Mouse (Mus musculus): ENCODE data around the gene Vmn2r8. TPM values are rescaled to one million over a fixed set of nuclear protein-coding genes. Genes with fewer than 3 reads are reported as not detected.
"Not testable (repeated sequence)": the region's sequence is repeated elsewhere in the genome, so short reads cannot be mapped to it uniquely, and the experiment has no call there.

The Vmn2r8 gene
- not detected for total RNA-seq (2021)

GRCm38 (mm10) chr5:108808750-108809149, at the start of gene Vmn2r8:
Gene Vmn2r8 (minus strand): TSS chr5:108808850.
- intact Hi-C loops (cut with DNase I); DNase-seq: not testable (repeated sequence)

DNA sequence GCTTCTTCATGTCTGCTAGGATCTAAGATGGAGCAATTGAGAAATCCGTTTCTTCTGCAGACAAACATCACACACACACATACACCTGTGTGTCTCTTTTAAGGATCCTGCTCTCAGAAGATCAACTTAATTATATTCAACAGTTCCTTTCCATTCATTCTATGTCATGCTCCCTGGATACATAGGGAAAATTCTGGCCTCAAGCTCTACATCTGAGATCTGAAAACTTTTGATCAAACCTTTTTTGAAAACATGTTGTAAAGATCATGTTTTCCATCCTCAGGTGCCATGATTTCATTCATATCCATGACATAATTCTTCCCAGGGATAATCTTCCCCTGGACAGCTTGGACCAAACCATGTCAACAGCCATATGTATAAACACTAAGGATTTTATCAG, 43.9 kb upstream of the Vmn2r8 start, which contains the start of gene Vmn2r9:
Gene Vmn2r9, minus strand, starts transcription at position 101 of the 400 bp plus-strand sequence.
- intact Hi-C loops (cut with DNase I); DNase-seq: not testable (repeated sequence)

DNA sequence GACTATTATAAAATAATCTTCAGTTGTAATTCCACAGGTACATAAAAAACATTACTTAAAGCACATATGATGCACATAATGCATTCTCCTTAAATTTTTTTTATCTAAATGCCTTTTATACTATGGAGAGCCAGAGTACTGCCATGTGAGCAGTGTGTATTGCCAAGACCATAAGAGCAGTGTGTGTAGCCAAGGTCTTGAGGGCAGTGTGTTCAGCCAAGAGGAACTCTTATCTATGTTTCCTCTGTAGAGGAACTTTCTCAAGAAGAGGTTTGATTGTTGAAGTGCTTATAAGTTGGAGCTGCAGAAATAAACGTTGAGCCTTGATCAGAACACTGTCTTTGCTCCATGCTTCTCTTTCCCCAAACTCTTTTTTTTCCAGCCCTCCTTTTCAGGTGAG, 40.8 kb upstream of the Vmn2r8 start:
- DNase-seq, result no peak
- intact Hi-C loops (cut with DNase I), result no loop called here

DNA sequence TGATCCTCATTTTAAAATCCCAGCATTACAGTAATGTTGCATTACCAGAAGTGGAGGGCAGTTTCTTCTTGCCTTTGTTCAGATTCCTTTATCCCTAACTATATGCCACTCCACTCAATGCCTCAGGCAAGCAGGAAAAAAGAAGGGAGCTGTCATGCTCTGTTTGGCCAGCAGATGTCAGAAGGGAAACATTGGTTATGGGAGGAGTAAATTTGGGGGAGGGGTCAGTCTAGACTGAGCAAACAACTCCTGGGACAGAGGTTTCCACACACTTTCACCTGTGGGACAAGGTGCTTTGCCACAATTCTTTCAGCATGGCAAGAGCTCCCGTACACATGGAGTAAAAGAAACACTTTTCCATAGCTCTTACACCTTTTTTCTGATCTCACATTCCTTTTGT, 27.5 kb upstream of the Vmn2r8 start:
- DNase-seq, result no peak
- intact Hi-C loops (cut with DNase I), result no loop called here

- intact Hi-C loops (cut with DNase I), result loop anchor here (5.0 kb wide), 1 partner anchor 129 kb away; no protein-coding TSS in a partner anchor
These were observed 14.6 kb upstream of the Vmn2r8 start for GRCm38 (mm10) chr5:108823276-108823675.

DNA sequence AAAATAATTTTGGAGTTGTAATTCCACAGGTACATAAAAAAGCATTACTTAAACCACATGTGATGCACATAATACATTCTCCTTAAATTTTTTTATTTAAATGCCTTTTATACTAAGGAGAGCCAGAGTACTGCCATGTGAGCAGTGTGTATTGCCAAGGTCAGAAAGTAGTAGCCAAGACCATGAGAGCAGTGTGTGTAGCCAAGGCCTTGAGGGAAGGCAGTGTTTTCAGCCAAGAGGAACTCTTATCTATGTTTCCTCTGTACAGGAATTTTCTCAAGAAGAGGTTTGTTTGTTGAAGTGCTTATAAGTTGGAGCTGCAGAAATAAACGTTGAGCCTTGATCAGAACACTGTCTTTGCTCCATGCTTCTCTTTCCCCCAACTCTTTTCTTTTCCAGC, 5.0 kb downstream of the Vmn2r8 start:
- intact Hi-C loops (cut with DNase I), result no loop called here
- no peak for DNase-seq

More at GRCm38 (mm10) chr5:108823276-108823675, 14.6 kb upstream of the Vmn2r8 start:
- no peak for DNase-seq

- intact Hi-C loops (cut with DNase I); DNase-seq: not testable (repeated sequence)
These were observed 13.4 kb downstream of the Vmn2r8 start, which contains the start of gene Tmed11 for GRCm38 (mm10) chr5:108795263-108795662. Gene Tmed11 (minus strand): TSS chr5:108795363.

DNA sequence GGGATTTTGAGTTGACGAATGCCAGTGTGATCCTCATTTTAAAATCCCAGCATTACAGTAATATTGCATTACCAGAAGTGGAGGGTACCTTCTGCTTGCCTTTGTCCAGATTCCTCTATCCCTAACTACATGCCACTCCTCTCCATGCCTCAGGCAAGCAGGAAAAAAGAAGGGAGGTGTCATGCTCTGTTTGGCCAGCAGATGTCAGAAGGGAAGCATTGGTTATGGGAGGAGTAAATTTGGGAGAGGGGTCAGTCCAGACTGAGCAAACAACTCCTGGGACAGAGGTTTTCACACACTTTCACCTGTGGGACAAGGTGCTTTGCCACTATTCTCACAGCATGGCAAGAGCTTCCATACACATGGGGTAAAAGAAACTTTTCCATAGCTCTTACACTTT, 18.3 kb downstream of the Vmn2r8 start:
- intact Hi-C loops (cut with DNase I); DNase-seq: not testable (repeated sequence)

- DNase-seq, result no peak
- intact Hi-C loops (cut with DNase I), result no loop called here
These were observed 33.9 kb downstream of the Vmn2r8 start, which contains the start of gene Rnf212 for GRCm38 (mm10) chr5:108774630-108775306. Gene Rnf212 (minus strand): TSS chr5:108774982.

DNA sequence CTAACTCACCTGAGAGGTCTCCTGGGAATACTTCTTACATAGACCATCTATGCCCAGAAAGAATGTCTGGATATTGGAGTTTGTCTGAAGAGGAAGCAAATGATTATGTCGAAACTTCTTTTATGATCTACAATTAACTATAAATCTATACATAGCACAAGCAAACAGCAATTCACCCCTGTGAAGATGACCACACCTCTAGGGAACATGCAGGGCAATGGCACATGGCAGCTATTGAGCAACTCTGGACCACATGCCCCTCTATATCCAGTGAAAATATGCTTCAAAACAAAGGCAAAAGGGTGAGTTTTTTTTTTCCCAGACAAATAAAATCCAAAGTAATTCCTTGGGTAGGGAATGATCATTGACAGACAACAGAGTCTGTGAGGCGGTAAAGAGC, 48.6 kb downstream of the Vmn2r8 start:
- no peak for DNase-seq
- intact Hi-C loops (cut with DNase I), result no loop called here

DNA sequence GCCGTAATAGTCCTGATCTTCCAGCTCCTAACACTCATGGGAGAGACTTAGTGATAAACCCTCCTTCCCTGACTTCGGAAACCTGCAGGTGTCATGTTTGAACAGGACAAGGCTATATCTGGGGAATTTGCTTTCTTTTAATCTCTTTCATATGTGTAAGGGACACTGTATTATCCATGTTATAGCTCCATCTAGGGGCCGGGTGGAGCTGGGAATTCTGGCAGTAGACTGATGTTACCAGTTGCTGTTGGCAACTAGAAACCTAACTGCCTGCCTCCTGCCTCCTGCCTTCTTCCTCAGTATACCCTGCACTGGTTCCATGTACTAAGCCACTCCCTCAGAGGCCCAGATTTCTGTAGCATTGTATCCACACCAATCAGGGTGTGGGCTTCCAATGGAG, 50.3 kb downstream of the Vmn2r8 start:
- intact Hi-C loops (cut with DNase I), result no loop called here
- peak in 1 of 2 experiments; percentile 3 for DNase-seq

GRCm38 (mm10) chr5:108751258-108751657, 57.4 kb downstream of the Vmn2r8 start:
- intact Hi-C loops (cut with DNase I), result not testable (repeated sequence)

DNA sequence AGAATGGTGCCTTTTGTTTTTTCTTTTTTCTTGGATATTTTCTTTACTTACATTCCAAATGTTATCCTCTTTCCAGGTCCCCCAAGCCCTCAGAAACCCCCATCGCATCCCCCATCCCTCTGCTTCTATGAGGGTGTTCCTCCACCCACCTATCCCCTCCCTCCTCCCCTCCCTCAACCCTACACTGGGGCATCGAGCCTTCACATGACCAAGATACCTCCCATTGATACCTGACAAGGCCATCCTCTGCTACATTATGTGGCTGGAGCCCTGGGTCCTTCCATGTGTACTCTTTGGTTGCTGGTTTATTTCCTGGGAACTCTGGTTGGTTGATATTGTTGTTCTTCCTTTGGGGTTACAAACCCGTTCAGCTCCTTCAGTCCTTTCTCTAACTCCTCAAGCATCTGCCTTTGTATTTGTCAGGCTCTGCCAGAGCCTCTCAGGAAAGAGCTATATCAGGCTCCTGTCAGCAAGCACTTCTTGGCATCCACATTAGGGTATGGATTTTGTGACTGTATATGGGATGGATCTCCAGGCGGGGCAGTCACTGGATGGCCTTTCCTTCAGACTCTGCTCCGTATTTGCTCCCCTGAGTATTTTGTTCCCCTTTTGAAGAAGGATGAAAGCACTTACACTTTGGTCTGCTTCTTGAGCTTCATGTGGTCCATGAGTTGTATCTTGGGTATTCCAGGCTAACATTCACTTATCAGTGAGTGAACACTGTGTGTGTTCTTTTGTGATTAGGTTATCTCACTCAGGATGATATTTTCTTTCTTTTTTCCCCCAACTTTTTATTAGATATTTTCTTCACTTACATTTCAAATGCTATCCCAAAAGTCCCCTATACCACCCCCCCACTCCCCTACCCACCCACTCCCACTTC, 58.1 kb downstream of the Vmn2r8 start:
- intact Hi-C loops (cut with DNase I), result no loop called here
- DNase-seq, result no peak

More at GRCm38 (mm10) chr5:108751258-108751657, 57.4 kb downstream of the Vmn2r8 start:
- DNase-seq, result not testable (repeated sequence)

GRCm38 (mm10) chr5:108744629-108745028, 64.0 kb downstream of the Vmn2r8 start:
- intact Hi-C loops (cut with DNase I), result no loop called here
- DNase-seq, result no peak

GRCm38 (mm10) chr5:108743856-108744255, 64.8 kb downstream of the Vmn2r8 start:
- no peak for DNase-seq
- intact Hi-C loops (cut with DNase I), result no loop called here

DNA sequence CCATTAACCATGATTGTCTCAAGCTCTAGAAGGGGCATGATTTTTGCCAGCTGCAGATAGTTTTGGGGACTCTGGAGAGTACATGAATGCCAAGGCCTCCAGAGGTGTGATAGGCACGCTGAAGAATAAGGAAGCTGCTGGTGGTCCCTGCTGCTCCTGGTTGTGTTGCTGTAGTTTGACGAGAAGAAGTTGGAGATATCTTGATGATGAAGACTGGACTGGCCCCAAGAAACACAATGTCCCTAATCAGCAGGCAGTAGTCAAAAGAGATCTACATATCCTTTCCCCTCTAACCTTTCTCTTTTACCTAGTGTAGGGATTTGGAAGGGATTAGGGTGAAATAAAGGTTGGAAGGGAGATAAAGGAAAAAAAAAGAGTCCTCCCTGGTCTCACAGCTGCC, 66.1 kb downstream of the Vmn2r8 start:
- intact Hi-C loops (cut with DNase I), result no loop called here
- no peak for DNase-seq

GRCm38 (mm10) chr5:108741844-108742243, 66.8 kb downstream of the Vmn2r8 start:
- no peak for DNase-seq
- intact Hi-C loops (cut with DNase I), result no loop called here
